Mouse (Mus musculus): ENCODE results near the gene B230118H07Rik.

DNA sequence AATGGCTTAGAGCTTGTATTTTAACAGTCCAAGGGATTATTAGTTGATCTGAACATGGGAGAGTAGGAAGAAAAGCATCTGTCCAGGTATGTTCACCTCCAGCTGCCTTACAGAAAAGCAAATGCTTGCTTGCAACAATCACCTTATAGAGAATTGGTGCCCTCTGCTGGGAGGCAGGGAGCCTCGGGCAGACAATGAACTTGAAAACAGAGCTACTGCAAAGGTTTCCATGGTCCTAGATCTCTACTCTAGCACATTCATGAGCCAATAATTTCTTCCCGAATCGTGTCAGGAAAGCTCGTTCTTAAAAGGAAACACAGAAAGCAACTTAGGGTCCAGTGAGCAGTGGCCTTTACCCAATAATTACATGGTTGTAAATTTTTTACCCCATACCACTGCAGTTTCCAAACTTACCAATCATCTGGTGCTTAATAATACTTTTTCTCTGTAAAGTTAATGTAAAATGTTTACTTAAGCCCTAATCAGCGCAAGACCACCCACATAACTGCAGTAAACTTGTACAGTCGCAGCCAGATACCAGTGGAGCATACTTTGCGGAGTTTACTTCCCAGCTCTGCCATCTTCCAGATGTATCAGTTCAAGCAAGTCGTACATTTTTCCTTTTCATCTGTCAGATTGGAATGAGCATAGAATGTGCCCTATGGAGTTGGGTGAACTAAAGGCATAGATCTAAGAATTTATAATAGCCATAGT is 105.5 kb downstream of the B230118H07Rik start:
- TF ChIP-seq CTCF (IDR thresholded peaks at IDR 0.05; ENCODE audit: low read depth) (0 out of 2 replicates have a peak, but pooled peaks have one; percentile 14), EP300 (IDR thresholded peaks at IDR 0.05; ENCODE audit: low read depth) (no peak)
